Mouse (Mus musculus) hindbrain, embryonic 11.5 days (tissue): ENCODE data around the gene Bloc1s5. TPM values are rescaled to one million over a fixed set of nuclear protein-coding genes. Genes with fewer than 3 reads are reported as not detected.

Experiments
- ATAC-seq: fragments of 200-750 bp; cut with Nextera tagmentation; 2 replicates; pipeline ENCODE4 v1.8.0; 2017; ENCODE audit warnings: mild to moderate bottlenecking, moderate TSS enrichment, moderate library complexity; ENCODE audit not compliant: low FRiP score
- DNase-seq: peaks from one replicate; pipeline ENCODE4 v3.0.0-alpha.2; 2015; ENCODE audit warnings: low spot score
- H3K27ac ChIP-seq: fragments of 300-500 bp; sonication (generic); 2 replicates; pipeline ENCODE4 v1.5.1; 2014; ENCODE audit warnings: mild to moderate bottlenecking, low read depth, low read length
- H3K27me3 ChIP-seq: fragments of 300-500 bp; sonication (generic); 2 replicates; pipeline ENCODE4 v1.6.1; 2014; ENCODE audit warnings: mild to moderate bottlenecking, low read length, moderate library complexity, mixed read lengths; ENCODE audit not compliant: control insufficient read depth, insufficient read depth
- H3K36me3 ChIP-seq: fragments of 300-500 bp; sonication (generic); 2 replicates; pipeline ENCODE4 v1.6.1; 2014; ENCODE audit warnings: mild to moderate bottlenecking, low read length, moderate library complexity, mixed read lengths; ENCODE audit not compliant: control insufficient read depth, insufficient read depth
- H3K4me1 ChIP-seq: fragments of 300-500 bp; sonication (generic); replicated peaks from 2 replicates; pipeline ENCODE4 v1.6.1; 2014; ENCODE audit warnings: low read length, mixed read lengths; ENCODE audit not compliant: control insufficient read depth, insufficient read depth
- H3K4me2 ChIP-seq: fragments of 300-500 bp; sonication (generic); replicated peaks from 2 replicates; pipeline ENCODE4 v1.6.1; 2014; ENCODE audit warnings: mild to moderate bottlenecking, low read depth, low read length
- H3K4me3 ChIP-seq: fragments of 300-500 bp; sonication (generic); 2 replicates; pipeline ENCODE4 v1.5.1; 2014; ENCODE audit warnings: low read depth, low read length
- H3K9ac ChIP-seq: fragments of 300-500 bp; sonication (generic); 2 replicates; pipeline ENCODE4 v1.6.1; 2014; ENCODE audit warnings: low read depth, low read length
- H3K9me3 ChIP-seq: fragments of 300-500 bp; sonication (generic); 2 replicates; pipeline ENCODE4 v1.6.1; 2016; ENCODE audit warnings: low read length; ENCODE audit not compliant: control insufficient read depth
- WGBS: fragments of 180-500 bp; shearing (Covaris S2); extraction: QIAGEN DNeasy Blood & Tissue Kit; methylation state at CpG from one replicate; pipeline ENCODE4 v1.1.7; 2014; 5-methylcytosine and 5-hydroxymethylcytosine counted together
- polyA plus RNA-seq: library from polyadenylated mRNA; unstranded; fragments of >200 nt; fragmentation: Nextera tagmentation; extraction: Ambion mirVana; gene quantifications from 2 replicates; pipeline ENCODE4 v1.2.1, GENCODE M21; 2014

Bloc1s5 gene
- polyA plus RNA-seq, 1 experiment from 2014 or later, result 24.1 TPM

GRCm38 (mm10) chr13:38596461-38596860, 38.4 kb downstream of the Bloc1s5 start:
- no peak overlapping the region for H3K4me3 ChIP-seq
- H3K4me2 ChIP-seq, result no peak overlapping the region
- H3K4me1 ChIP-seq, result no peaks in the 10 kb centered on the region
- H3K9me3 ChIP-seq, result no peaks in the 10 kb centered on the region
- H3K36me3 ChIP-seq, result no peaks in the 10 kb centered on the region
- H3K27ac ChIP-seq, result no peak overlapping the region
- no peak overlapping the region for H3K9ac ChIP-seq
- H3K27me3 ChIP-seq, result no peaks in the 10 kb centered on the region
- ATAC-seq (no peak), DNase-seq (no peak)
- WGBS, result 82% methylated on average over 4 of the region's 4 CpGs

DNA sequence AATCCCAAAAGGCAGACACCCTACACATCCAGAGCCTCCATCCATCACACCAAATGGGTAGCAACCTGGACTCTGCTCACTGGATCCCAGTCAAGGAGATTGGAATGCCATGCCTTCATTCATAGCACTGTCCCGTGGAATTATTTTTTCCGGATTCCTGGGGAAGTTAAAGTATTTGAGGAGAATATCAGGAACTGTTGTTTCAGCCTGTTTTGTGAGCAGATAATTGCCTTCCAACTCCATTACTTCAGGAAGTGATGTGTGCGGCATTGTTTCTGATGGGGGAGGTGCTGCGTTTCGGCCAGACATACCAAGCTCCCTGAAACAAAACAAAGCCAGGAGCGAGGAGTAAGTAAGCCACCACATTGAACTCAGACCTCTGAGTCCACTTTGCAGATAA, 41.8 kb downstream of the Bloc1s5 start:
- Histone ChIP-seq H3K4me3 (no peak overlapping the region), H3K36me3 (no peaks in the 10 kb centered on the region), H3K27ac (no peak overlapping the region), H3K4me2 (no peak overlapping the region), H3K27me3 (no peaks in the 10 kb centered on the region), H3K9me3 (no peaks in the 10 kb centered on the region), H3K4me1 (no peaks in the 10 kb centered on the region), H3K9ac (no peak overlapping the region)
- ATAC-seq (no peak), DNase-seq (no peak)
- 58% methylated on average over 6 of the region's 6 CpGs for WGBS

DNA sequence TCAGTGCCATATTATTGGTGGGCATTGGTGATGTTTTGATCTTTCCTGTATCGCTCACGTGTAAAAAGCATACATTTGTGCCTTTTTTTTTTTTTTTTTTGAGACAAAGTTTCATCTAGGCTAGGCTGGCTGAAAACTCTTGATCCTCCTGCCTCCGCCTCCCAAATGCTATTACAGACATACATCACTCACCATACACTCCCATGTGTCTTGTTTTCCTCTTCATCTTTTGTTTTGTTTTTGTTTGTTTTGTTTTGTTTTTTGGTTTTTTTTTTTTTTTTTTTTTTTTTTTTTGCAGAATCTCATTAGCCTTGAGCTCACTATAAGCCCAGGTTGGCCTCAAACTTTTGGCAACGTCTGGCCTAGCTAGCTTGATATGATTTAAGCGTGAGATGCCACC, 47.6 kb downstream of the Bloc1s5 start:
- 89% methylated on average over 5 of the region's 5 CpGs for WGBS
- H3K4me1 ChIP-seq, result no peaks in the 10 kb centered on the region

DNA sequence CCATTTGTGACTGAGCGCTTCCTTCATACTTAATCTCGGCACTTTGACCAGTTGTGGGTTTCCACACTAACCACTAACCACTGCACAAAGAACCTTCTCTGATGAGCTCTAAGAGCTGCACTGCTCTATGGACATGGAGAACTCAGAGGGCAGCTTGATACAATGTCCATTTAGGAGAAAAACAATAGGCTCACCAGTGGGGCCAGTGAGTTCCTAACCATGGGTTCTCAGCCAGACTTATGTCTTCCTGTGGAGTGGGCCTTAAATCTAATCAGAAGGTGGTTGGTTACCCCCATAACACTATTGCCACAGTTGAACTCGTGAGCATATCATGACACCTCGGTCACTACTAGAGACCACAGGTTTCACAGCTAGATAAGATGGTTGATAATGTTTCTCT, 48.5 kb downstream of the Bloc1s5 start:
- 97% methylated on average over 4 of the region's 4 CpGs for WGBS
- Histone ChIP-seq H3K27me3 (no peaks in the 10 kb centered on the region), H3K9me3 (no peaks in the 10 kb centered on the region), H3K4me3 (no peak overlapping the region), H3K9ac (no peak overlapping the region), H3K36me3 (no peaks in the 10 kb centered on the region), H3K27ac (no peak overlapping the region), H3K4me1 (no peaks in the 10 kb centered on the region), H3K4me2 (no peak overlapping the region)
- ATAC-seq, result no peak
- DNase-seq, result no peak

More for the DNA sequence above, 47.6 kb downstream of the Bloc1s5 start:
- Histone ChIP-seq H3K9ac (no peak overlapping the region), H3K36me3 (no peaks in the 10 kb centered on the region), H3K4me3 (no peak overlapping the region), H3K27ac (no peak overlapping the region), H3K27me3 (no peaks in the 10 kb centered on the region), H3K9me3 (no peaks in the 10 kb centered on the region), H3K4me2 (no peak overlapping the region)
- DNase-seq (no peak), ATAC-seq (no peak)

GRCm38 (mm10) chr13:38582768-38583167, 52.1 kb downstream of the Bloc1s5 start:
- Histone ChIP-seq H3K9me3 (no peaks in the 10 kb centered on the region), H3K9ac (no peak overlapping the region), H3K27ac (no peak overlapping the region), H3K27me3 (no peaks in the 10 kb centered on the region), H3K36me3 (no peaks in the 10 kb centered on the region), H3K4me2 (no peak overlapping the region), H3K4me3 (no peak overlapping the region), H3K4me1 (no peaks in the 10 kb centered on the region)
- 80% methylated on average over 3 of the region's 3 CpGs for WGBS
- DNase-seq (no peak), ATAC-seq (no peak)

DNA sequence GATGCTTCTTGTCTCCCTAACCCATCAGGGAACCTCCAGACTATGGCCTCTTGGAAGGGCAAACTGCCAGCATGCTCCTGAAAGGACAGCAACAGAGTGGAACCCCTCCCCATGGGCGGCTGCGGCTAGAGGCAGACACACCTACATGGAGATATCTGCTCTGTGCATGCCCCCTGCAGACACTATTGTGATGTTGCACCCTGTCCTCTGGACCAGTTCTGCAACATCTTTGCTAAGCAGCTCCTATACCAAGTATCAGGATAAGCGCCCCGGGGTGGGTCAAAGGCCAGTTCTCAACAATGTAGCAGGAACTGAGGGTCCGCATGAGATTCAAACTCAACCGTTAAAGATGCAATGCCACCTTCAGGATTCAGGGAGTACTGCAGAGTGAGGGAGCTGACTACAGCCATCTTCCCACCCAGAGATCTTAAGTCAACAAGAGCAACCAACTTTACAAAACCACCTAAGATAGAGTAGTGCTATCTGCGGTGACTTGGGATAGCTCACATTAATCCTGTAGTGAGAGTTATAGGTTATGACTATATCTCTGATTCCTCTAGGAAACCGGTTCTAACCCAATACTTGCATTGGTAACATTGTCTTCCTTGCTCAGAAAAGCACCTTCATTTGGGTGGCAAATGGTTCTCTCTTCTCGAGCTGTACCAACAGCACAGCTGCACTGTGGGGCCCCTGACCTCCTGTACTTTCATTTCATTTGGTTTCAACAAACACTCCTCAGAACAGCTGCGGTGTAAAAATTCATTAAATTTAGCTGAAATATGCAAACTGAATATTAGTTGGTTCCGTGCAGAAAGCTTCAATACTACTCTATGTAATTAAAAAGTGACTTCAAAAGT, 54.1 kb downstream of the Bloc1s5 start:
- Histone ChIP-seq H3K27ac (no peak overlapping the region), H3K36me3 (no peaks in the 10 kb centered on the region), H3K4me1 (no peaks in the 10 kb centered on the region), H3K27me3 (no peaks in the 10 kb centered on the region), H3K4me2 (no peak overlapping the region), H3K4me3 (no peak overlapping the region), H3K9ac (no peak overlapping the region), H3K9me3 (no peaks in the 10 kb centered on the region)
- ATAC-seq (no peak), DNase-seq (peak; percentile 38)
- WGBS, result 69% methylated on average over 11 of the region's 11 CpGs

DNA sequence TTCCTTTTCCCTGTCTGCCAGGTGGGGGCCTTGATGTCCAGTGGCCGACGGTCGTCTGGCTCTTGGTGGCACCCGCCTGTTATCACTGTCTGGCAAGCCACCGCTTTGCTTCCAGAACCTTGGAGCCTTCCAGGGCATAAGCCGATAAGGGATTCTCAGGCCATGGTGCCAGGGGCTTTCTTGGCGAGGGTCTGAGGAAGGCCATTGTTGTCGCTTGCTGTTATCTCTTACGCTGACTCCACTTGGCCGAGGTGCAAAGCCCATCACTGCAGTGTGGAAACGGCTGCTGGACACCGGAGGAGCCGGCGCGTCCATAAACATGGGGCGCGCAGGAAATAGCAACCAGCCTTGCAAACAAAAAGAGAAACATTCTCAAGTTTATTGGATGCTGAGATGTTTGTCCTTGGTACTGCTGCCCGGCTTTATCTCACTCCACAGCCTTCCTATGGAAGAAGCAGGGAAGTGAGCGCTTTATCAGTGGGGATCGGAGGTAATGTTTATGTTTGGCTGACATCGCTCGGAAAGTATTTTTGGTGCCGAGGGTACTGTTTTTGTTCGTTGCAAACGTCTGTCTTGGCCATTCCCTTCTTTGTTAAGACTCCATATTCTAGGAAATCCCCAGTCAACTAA, 54.8 kb downstream of the Bloc1s5 start:
- H3K4me1 ChIP-seq, result no peaks in the 10 kb centered on the region
- no peaks in the 10 kb centered on the region for H3K27me3 ChIP-seq
- ATAC-seq (no peak), DNase-seq (no peak)
- H3K9me3 ChIP-seq, result no peaks in the 10 kb centered on the region
- 82% methylated on average over 25 of the region's 25 CpGs for WGBS
- no peak overlapping the region for H3K9ac ChIP-seq
- no peak overlapping the region for H3K4me2 ChIP-seq
- H3K4me3 ChIP-seq, result no peak overlapping the region
- H3K27ac ChIP-seq, result no peak overlapping the region
- H3K36me3 ChIP-seq, result no peaks in the 10 kb centered on the region

DNA sequence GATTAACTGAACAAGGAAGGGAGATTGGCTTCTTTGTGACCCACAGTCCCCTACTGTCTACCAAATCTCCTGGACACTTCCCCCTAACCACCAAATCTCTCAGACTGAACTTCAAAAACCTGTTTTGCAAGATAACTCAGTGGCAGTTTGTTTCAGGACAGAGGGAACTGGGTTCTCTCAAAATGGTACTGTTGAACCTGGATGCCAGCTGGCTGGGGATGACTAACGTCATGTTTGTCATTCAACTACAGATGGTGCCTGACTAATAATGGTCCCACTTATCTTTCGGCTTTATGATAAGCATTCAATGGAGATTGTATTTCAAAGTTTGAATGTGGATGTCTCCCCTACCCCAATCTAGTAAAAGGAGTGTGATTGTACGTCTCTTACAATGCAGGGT, 60.2 kb downstream of the Bloc1s5 start:
- no peak for DNase-seq
- H3K4me3 ChIP-seq, result no peak overlapping the region
- no peaks in the 10 kb centered on the region for H3K9me3 ChIP-seq
- H3K4me1 ChIP-seq, result no peaks in the 10 kb centered on the region
- 79% methylated on average over 3 of the region's 3 CpGs for WGBS
- H3K9ac ChIP-seq, result no peak overlapping the region
- H3K27me3 ChIP-seq, result no peaks in the 10 kb centered on the region
- no peaks in the 10 kb centered on the region for H3K36me3 ChIP-seq
- H3K27ac ChIP-seq, result no peak overlapping the region
- no peak overlapping the region for H3K4me2 ChIP-seq
- no peak for ATAC-seq

DNA sequence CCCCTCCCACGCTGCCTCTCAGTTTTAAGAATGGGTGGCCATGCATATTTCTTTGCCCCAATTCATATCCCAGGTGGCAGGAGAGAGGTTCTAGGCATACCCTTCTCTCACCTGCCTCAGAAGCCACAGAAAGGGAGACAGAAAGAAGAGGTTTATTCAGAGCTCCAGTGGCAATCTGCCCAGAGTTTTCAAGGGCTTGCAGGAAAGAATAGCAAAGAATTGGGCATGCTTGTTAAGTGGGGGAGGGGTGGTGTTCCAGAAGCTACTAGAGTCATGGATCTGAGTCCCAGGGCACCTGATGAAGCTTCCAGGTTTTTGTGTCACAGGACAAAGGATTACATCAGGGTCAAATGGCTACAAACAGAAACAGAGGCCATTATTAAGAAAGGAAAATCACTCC, 61.6 kb downstream of the Bloc1s5 start:
- ATAC-seq (no peak), DNase-seq (no peak)
- 94% methylated on average over 1 of the region's 1 CpGs for WGBS
- H3K4me3 ChIP-seq, result no peak overlapping the region
- no peak overlapping the region for H3K9ac ChIP-seq
- no peak overlapping the region for H3K4me2 ChIP-seq
- H3K36me3 ChIP-seq, result no peaks in the 10 kb centered on the region
- no peaks in the 10 kb centered on the region for H3K4me1 ChIP-seq
- H3K9me3 ChIP-seq, result no peaks in the 10 kb centered on the region
- H3K27me3 ChIP-seq, result no peaks in the 10 kb centered on the region
- H3K27ac ChIP-seq, result no peak overlapping the region
